Mouse (Mus musculus) kidney, adult 2 months (tissue): ENCODE results near the gene Tanc1. TPM values are rescaled to one million over a fixed set of nuclear protein-coding genes. Genes with fewer than 3 reads are reported as not detected.
"Not testable (repeated sequence)": the region's sequence is repeated elsewhere in the genome, so short reads cannot be mapped to it uniquely, and the experiment has no call there.

ENCODE experiments used
- DNase-seq: peaks from one replicate; pipeline ENCODE4 v3.0.0; 2021
- H3K27ac ChIP-seq: fragments of 200-500 bp; 2 replicates; pipeline ENCODE4 v1.5.1; 2012; ENCODE audit warnings: low read depth, low read length, control low read depth, inconsistent platforms; ENCODE audit not compliant: insufficient read depth
- H3K27me3 ChIP-seq: fragments of 200-500 bp; replicated peaks from 2 replicates; pipeline ENCODE4 v1.6.1; 2012; ENCODE audit warnings: mild to moderate bottlenecking, moderate library complexity, low read length, inconsistent platforms; ENCODE audit not compliant: control insufficient read depth, insufficient read depth
- H3K36me3 ChIP-seq: fragments of 200-500 bp; 2 replicates; pipeline ENCODE4 v1.6.1; 2012; ENCODE audit warnings: mild to moderate bottlenecking, moderate library complexity, low read length, inconsistent platforms; ENCODE audit not compliant: control insufficient read depth, insufficient read depth
- H3K4me1 ChIP-seq: fragments of 200-500 bp; 2 replicates; pipeline ENCODE4 v1.6.1; 2011; ENCODE audit warnings: low read length; ENCODE audit not compliant: control insufficient read depth, insufficient read depth
- H3K4me3 ChIP-seq: fragments of 200-500 bp; 2 replicates; pipeline ENCODE4 v1.5.1; 2011; ENCODE audit warnings: mild to moderate bottlenecking, low read depth, low read length, control low read depth; ENCODE audit not compliant: insufficient read depth
- CTCF ChIP-seq: fragments of 200-500 bp; conservative IDR thresholded peaks from 2 replicates; pipeline ENCODE4 v1.5.1; 2011; ENCODE audit warnings: low read depth, mild to moderate bottlenecking, control low read depth, low read length, moderate library complexity, mixed read lengths; ENCODE audit not compliant: insufficient read depth, insufficient read length
- POLR2A ChIP-seq: fragments of 200-500 bp; IDR thresholded peaks from one replicate; pipeline ENCODE4 v1.6.1; 2011; ENCODE audit warnings: low read depth, low read length, control low read depth
- WGBS: fragments of 180-500 bp; shearing (Covaris S2); methylation state at CpG from one replicate; pipeline ENCODE4 v1.1.7; 2018; 5-methylcytosine and 5-hydroxymethylcytosine counted together
- polyA plus RNA-seq: library from polyadenylated mRNA; depleted of rRNA; stranded (reverse); fragments of >200 nt; gene quantifications from 2 replicates; pipeline ENCODE4 v1.2.3, GENCODE M21; 2012; rRNA removed

Gene Tanc1
- polyA plus RNA-seq: 24.0 and 29.5 TPM in 2 replicates

DNA sequence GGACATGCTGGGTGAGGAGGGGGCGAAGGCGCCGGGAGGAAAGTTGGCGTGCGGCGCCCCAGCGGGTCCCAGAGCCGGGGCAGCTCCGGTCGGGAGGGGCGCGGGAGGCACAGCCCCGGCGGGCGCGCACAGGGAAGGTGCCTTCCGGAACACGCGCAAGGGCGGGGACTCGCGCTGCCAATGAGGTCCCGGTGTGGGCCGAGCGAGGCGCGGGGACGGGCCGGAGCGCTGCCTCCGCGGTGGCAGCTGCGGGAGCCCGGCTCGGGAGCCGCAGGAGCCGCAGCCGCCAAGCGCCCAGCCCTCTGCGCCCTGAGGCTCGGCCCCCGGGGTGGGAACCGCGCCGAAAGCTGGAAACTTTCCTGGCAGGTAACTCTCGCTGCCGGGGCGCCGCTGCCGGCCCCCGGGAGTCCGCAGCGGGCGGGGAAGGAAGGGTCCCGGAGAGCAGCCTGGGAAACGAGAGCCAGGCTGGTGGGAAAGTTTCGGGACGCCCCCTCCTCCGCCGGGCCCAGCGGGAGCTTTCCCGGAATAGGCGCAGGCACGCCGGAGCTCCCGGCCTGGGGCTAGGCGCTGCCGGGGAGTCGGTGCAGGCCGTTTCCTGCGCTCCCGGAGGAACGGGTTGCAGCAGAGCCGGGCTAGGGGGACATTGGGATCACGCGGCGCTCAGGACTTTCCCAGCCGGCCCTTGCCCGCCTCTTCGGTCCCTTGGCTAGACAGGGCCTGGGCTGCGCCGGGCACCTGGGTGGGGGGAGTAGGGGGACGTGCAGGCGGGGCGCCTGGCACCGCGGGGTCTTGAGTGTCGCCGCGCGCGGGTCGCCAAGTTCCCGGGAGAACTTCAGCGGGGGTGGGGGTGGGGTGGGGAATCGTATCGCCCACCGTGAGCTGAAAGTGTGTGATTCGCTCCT, at the start of gene Tanc1:
Gene Tanc1, plus strand, starts transcription at position 212 of the 902 bp plus-strand sequence.
- H3K36me3 ChIP-seq: no peaks in the 10 kb centered on the region
- peaks cover 21% of the 10 kb centered on the region for H3K4me1 ChIP-seq
- TF ChIP-seq POLR2A: no peak
- DNase-seq: peak; percentile 95
- no peaks in the 10 kb centered on the region for H3K27me3 ChIP-seq
- peak within 1 kb of the TSS; percentile 87 for H3K4me3 ChIP-seq
- WGBS: under 1% methylated on average over 99 of the region's 99 CpGs
- peak within 1 kb of the TSS; percentile 81 for H3K27ac ChIP-seq

DNA sequence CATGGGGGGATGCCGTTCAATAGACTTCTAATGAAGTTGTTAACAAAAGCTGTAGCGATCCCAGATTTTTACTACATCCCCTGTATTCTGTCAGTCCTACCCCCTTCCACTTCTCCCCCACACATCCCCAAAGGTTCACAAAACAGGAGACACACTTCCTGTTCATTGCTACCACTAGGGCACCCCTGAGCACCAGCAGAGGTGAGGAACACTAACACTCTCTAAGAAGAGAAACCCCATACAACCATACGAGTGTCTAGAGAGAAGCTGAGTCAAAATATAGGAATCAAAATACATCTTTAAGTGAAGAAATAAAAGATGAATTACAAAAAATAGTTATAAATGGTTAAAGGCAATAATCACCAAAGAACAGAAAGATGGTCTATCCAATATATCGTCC, 49.6 kb upstream of the Tanc1 start:
- no peak for TF ChIP-seq CTCF
- TF ChIP-seq POLR2A: no peak
- WGBS: 81% methylated on average over 4 of the region's 4 CpGs
- H3K4me3 ChIP-seq: no peak overlapping the region

DNA sequence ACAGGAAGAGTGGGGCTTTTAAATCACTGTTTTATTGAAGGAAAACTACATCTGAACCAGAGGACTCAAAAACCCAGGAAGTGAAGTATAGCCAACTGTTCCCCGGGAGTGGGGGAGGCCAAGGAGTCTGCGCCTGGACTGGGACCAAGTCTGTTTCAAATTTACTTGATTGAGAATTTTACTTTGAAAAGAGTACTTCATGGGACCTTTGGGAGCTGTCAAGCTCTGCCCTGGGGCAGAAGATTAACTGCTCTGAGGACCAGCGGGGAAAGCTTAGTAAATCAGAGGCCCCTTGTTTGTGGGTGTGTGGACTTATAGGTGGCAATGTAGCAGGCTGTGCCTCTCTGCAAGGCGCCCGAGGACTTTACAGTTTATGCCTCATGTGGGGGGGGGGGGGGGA, 49.1 kb upstream of the Tanc1 start:
- Histone ChIP-seq H3K4me1 (no peaks in the 10 kb centered on the region), H3K36me3 (no peaks in the 10 kb centered on the region), H3K4me3 (no peak overlapping the region), H3K27me3 (no peaks in the 10 kb centered on the region), H3K27ac (no peak overlapping the region)
- peak; percentile 28 for DNase-seq
- TF ChIP-seq POLR2A: no peak
- 42% methylated on average over 5 of the region's 5 CpGs for WGBS

More for the DNA sequence above, 49.6 kb upstream of the Tanc1 start:
- Histone ChIP-seq H3K36me3 (no peaks in the 10 kb centered on the region), H3K4me1 (no peaks in the 10 kb centered on the region), H3K27ac (no peak overlapping the region), H3K27me3 (no peaks in the 10 kb centered on the region)
- no peak for DNase-seq

DNA sequence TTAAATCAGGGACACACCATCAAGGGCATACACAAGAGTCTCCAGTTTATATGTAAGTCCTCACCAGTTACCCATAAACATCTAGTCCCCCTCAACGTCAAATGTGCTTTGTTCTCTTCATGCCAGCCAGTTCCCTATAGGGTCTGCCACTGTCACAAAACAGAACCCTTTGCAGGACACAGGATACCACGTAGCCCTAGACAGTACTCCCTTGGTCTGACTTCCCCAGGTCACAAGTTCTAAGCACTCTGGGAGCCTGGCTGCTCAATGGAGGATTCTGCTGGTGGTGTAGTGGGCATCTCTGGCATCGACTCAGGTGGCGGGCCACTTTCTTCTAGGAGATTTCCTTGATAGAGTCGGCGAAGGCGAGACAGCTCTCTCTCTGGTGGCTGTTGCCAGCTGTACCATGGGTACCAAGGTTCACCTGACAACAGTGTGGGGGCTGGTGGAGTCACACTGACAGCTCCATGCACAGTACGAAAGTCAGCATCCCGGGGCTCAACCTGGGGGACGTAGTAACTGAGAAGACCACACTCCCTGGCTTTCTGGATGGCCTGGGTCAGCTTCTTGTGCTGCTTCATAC, 47.7 kb upstream of the Tanc1 start:
- not testable (repeated sequence) for H3K4me3 ChIP-seq, DNase-seq, H3K27ac ChIP-seq, H3K4me1 ChIP-seq, H3K27me3 ChIP-seq, H3K36me3 ChIP-seq
- 90% methylated on average over 3 of the region's 10 CpGs for WGBS

DNA sequence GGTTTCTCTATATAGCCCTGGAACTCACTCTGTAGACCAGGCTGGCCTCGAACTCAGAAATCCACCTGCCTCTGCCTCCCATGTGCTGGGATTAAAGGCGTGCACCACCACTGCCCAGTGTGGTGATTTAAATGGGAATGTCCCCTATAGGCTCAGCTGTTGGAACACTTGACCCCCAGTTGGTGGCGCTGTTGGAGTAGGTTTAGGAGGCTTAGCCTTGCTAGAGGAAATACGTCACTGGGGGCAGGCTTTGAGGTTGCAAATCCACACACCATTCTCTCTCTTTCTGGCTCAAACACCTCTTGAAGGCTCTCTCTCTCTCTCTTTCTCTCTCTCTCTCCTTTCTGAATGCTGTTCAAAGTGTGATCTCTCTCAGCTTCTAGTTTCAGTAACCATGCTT, 46.9 kb upstream of the Tanc1 start:
- WGBS: 86% methylated on average over 4 of the region's 4 CpGs
- no peak for DNase-seq
- Histone ChIP-seq H3K27ac (no peak overlapping the region), H3K27me3 (no peaks in the 10 kb centered on the region), H3K4me1 (no peaks in the 10 kb centered on the region), H3K36me3 (no peaks in the 10 kb centered on the region), H3K4me3 (no peak overlapping the region)
- TF ChIP-seq CTCF (peak; percentile 28), POLR2A (no peak)

DNA sequence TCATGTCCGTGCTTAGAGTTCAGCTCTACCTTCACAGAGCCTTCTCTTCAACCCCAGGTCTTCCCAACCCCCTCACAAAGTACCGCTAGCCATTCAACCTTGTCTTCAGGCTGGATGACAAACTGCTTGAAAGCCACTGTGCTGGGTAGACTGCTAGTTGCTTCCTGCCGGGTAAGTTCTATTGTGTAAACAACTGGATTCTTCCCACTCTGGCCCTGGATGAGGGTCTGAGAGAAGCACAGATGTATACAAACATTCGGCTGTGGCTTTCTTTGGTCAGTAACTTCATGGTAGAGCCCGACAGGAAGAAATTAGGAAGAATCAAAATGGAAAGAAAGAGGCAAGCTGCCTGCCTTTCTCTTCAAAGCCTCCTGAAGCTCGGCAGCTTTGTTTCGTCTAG, 30.9 kb upstream of the Tanc1 start:
- 40% methylated on average over 7 of the region's 7 CpGs for WGBS
- no peak overlapping the region for H3K27ac ChIP-seq

DNA sequence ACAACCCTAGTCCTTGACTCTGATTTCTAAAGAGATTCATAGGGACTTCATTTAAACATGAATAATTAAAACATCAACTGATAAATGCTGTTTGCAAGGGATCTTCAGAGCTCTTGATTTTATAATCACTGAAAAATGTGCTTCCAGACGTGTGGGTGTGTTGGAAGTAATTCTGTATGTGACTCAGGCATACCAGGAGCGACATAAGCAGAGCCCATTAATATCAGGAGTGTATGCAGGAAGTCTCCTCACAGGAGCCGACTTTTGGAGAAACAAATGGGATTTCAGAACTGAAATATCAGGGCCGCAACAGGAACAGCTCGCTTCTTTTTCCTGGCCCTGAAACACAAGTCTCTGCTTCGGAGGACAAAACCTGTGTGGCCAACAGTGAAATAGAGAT, 27.9 kb upstream of the Tanc1 start:
- H3K4me3 ChIP-seq: no peak overlapping the region
- no peak for DNase-seq
- no peaks in the 10 kb centered on the region for H3K4me1 ChIP-seq
- no peaks in the 10 kb centered on the region for H3K27me3 ChIP-seq
- no peaks in the 10 kb centered on the region for H3K36me3 ChIP-seq
- no peak for TF ChIP-seq POLR2A
- no peak for TF ChIP-seq CTCF
- H3K27ac ChIP-seq: no peak overlapping the region
- WGBS: 86% methylated on average over 6 of the region's 6 CpGs

More for the DNA sequence above, 30.9 kb upstream of the Tanc1 start:
- no peaks in the 10 kb centered on the region for H3K36me3 ChIP-seq
- DNase-seq: no peak
- no peaks in the 10 kb centered on the region for H3K27me3 ChIP-seq
- no peak overlapping the region for H3K4me3 ChIP-seq
- H3K4me1 ChIP-seq: no peaks in the 10 kb centered on the region
- TF ChIP-seq POLR2A (no peak), CTCF (no peak)
